Mouse (Mus musculus) hindbrain, embryonic 16.5 days (tissue): ENCODE data around the gene Cytl1. TPM values are rescaled to one million over a fixed set of nuclear protein-coding genes. Genes with fewer than 3 reads are reported as not detected.
A peak's percentile ranks its signal among the peaks of the same experiment; 100 is the strongest.

Source experiments
- ATAC-seq: fragments of 200-750 bp; cut with Nextera tagmentation; 2 replicates; pipeline ENCODE4 v1.8.0; 2017; ENCODE audit warnings: moderate TSS enrichment, moderate library complexity
- H3K27ac ChIP-seq: fragments of 300-500 bp; sonication (generic); 2 replicates; pipeline ENCODE4 v1.5.1; 2014; ENCODE audit warnings: low read depth, mild to moderate bottlenecking, control low read depth, low read length, moderate library complexity
- H3K27me3 ChIP-seq: fragments of 300-500 bp; sonication (generic); replicated peaks from 2 replicates; pipeline ENCODE4 v1.6.1; 2014; ENCODE audit warnings: low read length; ENCODE audit not compliant: control insufficient read depth, insufficient read depth
- H3K36me3 ChIP-seq: fragments of 300-500 bp; sonication (generic); 2 replicates; pipeline ENCODE4 v1.6.1; 2014; ENCODE audit warnings: mild to moderate bottlenecking, low read length, moderate library complexity, mixed read lengths; ENCODE audit not compliant: control insufficient read depth, insufficient read depth
- H3K4me1 ChIP-seq: fragments of 300-500 bp; sonication (generic); 2 replicates; pipeline ENCODE4 v1.6.1; 2014; ENCODE audit warnings: low read depth, low read length; ENCODE audit not compliant: control insufficient read depth, insufficient read depth
- H3K4me2 ChIP-seq: fragments of 300-500 bp; sonication (generic); 2 replicates; pipeline ENCODE4 v1.6.1; 2014; ENCODE audit warnings: mild to moderate bottlenecking, low read length, control low read depth, moderate library complexity
- H3K4me3 ChIP-seq: fragments of 300-500 bp; sonication (generic); 2 replicates; pipeline ENCODE4 v1.5.1; 2014; ENCODE audit warnings: mild to moderate bottlenecking, low read length, control low read depth, moderate library complexity
- H3K9ac ChIP-seq: fragments of 300-500 bp; sonication (generic); 2 replicates; pipeline ENCODE4 v1.6.1; 2014; ENCODE audit warnings: low read depth, mild to moderate bottlenecking, control low read depth, low read length, moderate library complexity
- H3K9me3 ChIP-seq: fragments of 300-500 bp; sonication (generic); 2 replicates; pipeline ENCODE4 v1.6.1; 2014; ENCODE audit warnings: mild to moderate bottlenecking, low read length, moderate library complexity; ENCODE audit not compliant: control insufficient read depth
- WGBS: fragments of 180-500 bp; shearing (Covaris S2); extraction: QIAGEN DNeasy Blood & Tissue Kit; methylation state at CpG from one replicate; pipeline ENCODE4 v1.1.7; 2014; 5-methylcytosine and 5-hydroxymethylcytosine counted together
- polyA plus RNA-seq: library from polyadenylated mRNA; unstranded; fragments of >200 nt; fragmentation: Nextera tagmentation; extraction: Ambion mirVana; gene quantifications from 2 replicates; pipeline ENCODE4 v1.2.1, GENCODE M21; 2015

The Cytl1 gene
- polyA plus RNA-seq, 1 experiment from 2014 or later: 0.53 TPM

- Histone ChIP-seq H3K9ac (no peak overlapping the region), H3K9me3 (no peaks in the 10 kb centered on the region), H3K27ac (no peak overlapping the region), H3K27me3 (peaks cover 2% of the 10 kb centered on the region; the same call in 1 of the 2 replicates), H3K4me1 (no peaks in the 10 kb centered on the region), H3K36me3 (no peaks in the 10 kb centered on the region), H3K4me3 (no peak overlapping the region), H3K4me2 (no peak overlapping the region)
- WGBS: 92% methylated on average over 3 of the region's 3 CpGs
- ATAC-seq: no peak
Observed at GRCm38 (mm10) chr5:37762046-37762445, 26.7 kb downstream of the Cytl1 start.

GRCm38 (mm10) chr5:37765851-37766250 is 30.5 kb downstream of the Cytl1 start:
- no peaks in the 10 kb centered on the region for H3K36me3 ChIP-seq
- H3K4me1 ChIP-seq: peaks cover 4% of the 10 kb centered on the region; the same call in 1 of the 2 replicates
- H3K4me2 ChIP-seq: no peak overlapping the region
- WGBS: 25% methylated on average over 8 of the region's 8 CpGs
- H3K9me3 ChIP-seq: no peaks in the 10 kb centered on the region
- 0 out of 2 replicates have a peak, but pooled peaks cover 4% of the 10 kb centered on the region for H3K27me3 ChIP-seq
- H3K9ac ChIP-seq: no peak overlapping the region
- ATAC-seq: no peak
- no peak overlapping the region for H3K4me3 ChIP-seq
- no peak overlapping the region for H3K27ac ChIP-seq

- Histone ChIP-seq H3K9me3 (no peaks in the 10 kb centered on the region), H3K4me1 (peaks cover 4% of the 10 kb centered on the region; the same call in 1 of the 2 replicates), H3K4me3 (no peak overlapping the region), H3K4me2 (no peak overlapping the region), H3K27ac (no peak overlapping the region), H3K9ac (no peak overlapping the region), H3K36me3 (no peaks in the 10 kb centered on the region), H3K27me3 (0 out of 2 replicates have a peak, but pooled peaks cover 4% of the 10 kb centered on the region)
- WGBS: 79% methylated on average over 5 of the region's 5 CpGs
- ATAC-seq: no peak
Observed at GRCm38 (mm10) chr5:37767231-37767630, 31.9 kb downstream of the Cytl1 start.

GRCm38 (mm10) chr5:37769031-37769430 is 33.7 kb downstream of the Cytl1 start:
- peak; percentile 87 for ATAC-seq
- H3K4me1 ChIP-seq: peaks cover 4% of the 10 kb centered on the region; the same call in 1 of the 2 replicates
- 10% methylated on average over 5 of the region's 5 CpGs for WGBS
- H3K9ac ChIP-seq: no peak overlapping the region
- H3K4me3 ChIP-seq: no peak overlapping the region
- 0 out of 2 replicates have a peak, but pooled peaks cover 12% of the 10 kb centered on the region for H3K27me3 ChIP-seq
- no peaks in the 10 kb centered on the region for H3K36me3 ChIP-seq
- no peak overlapping the region for H3K4me2 ChIP-seq
- H3K9me3 ChIP-seq: no peaks in the 10 kb centered on the region
- H3K27ac ChIP-seq: no peak overlapping the region

GRCm38 (mm10) chr5:37770870-37771269 is 35.6 kb downstream of the Cytl1 start:
- Histone ChIP-seq H3K9me3 (no peaks in the 10 kb centered on the region), H3K4me3 (no peak overlapping the region), H3K9ac (no peak overlapping the region), H3K36me3 (no peaks in the 10 kb centered on the region), H3K27me3 (peaks cover 18% of the 10 kb centered on the region), H3K27ac (no peak overlapping the region), H3K4me2 (no peak overlapping the region), H3K4me1 (peaks cover 4% of the 10 kb centered on the region; the same call in 1 of the 2 replicates)
- no peak for ATAC-seq
- 89% methylated on average over 6 of the region's 6 CpGs for WGBS

GRCm38 (mm10) chr5:37774011-37774410 is 38.7 kb downstream of the Cytl1 start:
- H3K9ac ChIP-seq: no peak overlapping the region
- no peak overlapping the region for H3K27ac ChIP-seq
- no peak for ATAC-seq
- peaks cover under 1% of the 10 kb centered on the region; the same call in 1 of the 2 replicates for H3K4me1 ChIP-seq
- no peaks in the 10 kb centered on the region for H3K36me3 ChIP-seq
- 83% methylated on average over 4 of the region's 4 CpGs for WGBS
- H3K4me2 ChIP-seq: no peak overlapping the region
- no peaks in the 10 kb centered on the region for H3K9me3 ChIP-seq
- H3K4me3 ChIP-seq: no peak overlapping the region
- peaks cover 14% of the 10 kb centered on the region for H3K27me3 ChIP-seq

GRCm38 (mm10) chr5:37775681-37776080 is 40.4 kb downstream of the Cytl1 start:
- Histone ChIP-seq H3K4me2 (no peak overlapping the region), H3K27me3 (peaks cover 14% of the 10 kb centered on the region), H3K27ac (no peak overlapping the region), H3K4me3 (no peak overlapping the region), H3K9me3 (no peaks in the 10 kb centered on the region), H3K4me1 (no peaks in the 10 kb centered on the region), H3K36me3 (no peaks in the 10 kb centered on the region), H3K9ac (no peak overlapping the region)
- WGBS: 47% methylated on average over 5 of the region's 5 CpGs
- ATAC-seq: peak; percentile 52; the same call in 1 of the 2 replicates

GRCm38 (mm10) chr5:37783306-37783705 is 48.0 kb downstream of the Cytl1 start:
- Histone ChIP-seq H3K4me3 (no peak overlapping the region), H3K27me3 (peaks cover 2% of the 10 kb centered on the region; the same call in 1 of the 2 replicates), H3K4me1 (no peaks in the 10 kb centered on the region), H3K9ac (no peak overlapping the region), H3K27ac (no peak overlapping the region), H3K36me3 (no peaks in the 10 kb centered on the region), H3K9me3 (no peaks in the 10 kb centered on the region; the same call in 1 of the 2 replicates), H3K4me2 (no peak overlapping the region)
- 47% methylated on average over 8 of the region's 8 CpGs for WGBS
- ATAC-seq: no peak

GRCm38 (mm10) chr5:37784847-37785391 is 49.6 kb downstream of the Cytl1 start:
- H3K36me3 ChIP-seq: no peaks in the 10 kb centered on the region
- no peaks in the 10 kb centered on the region for H3K4me1 ChIP-seq
- no peaks in the 10 kb centered on the region; the same call in 1 of the 2 replicates for H3K9me3 ChIP-seq
- WGBS: 83% methylated on average over 9 of the region's 9 CpGs
- H3K4me2 ChIP-seq: no peak overlapping the region
- no peak overlapping the region for H3K9ac ChIP-seq
- no peak overlapping the region for H3K4me3 ChIP-seq
- ATAC-seq: no peak
- peaks cover 2% of the 10 kb centered on the region; the same call in 1 of the 2 replicates for H3K27me3 ChIP-seq
- H3K27ac ChIP-seq: no peak overlapping the region
